Mouse (Mus musculus) brain, embryonic 14.5 days (tissue): ENCODE results near the gene Adamtsl3.

Experiments
- CTCF ChIP-seq: fragments of 200-500 bp; IDR thresholded peaks from 2 replicates; pipeline ENCODE4 v1.5.1; 2012; ENCODE audit warnings: inconsistent platforms, mild to moderate bottlenecking, moderate library complexity, borderline replicate concordance; ENCODE audit not compliant: insufficient read depth, insufficient read length; ENCODE audit errors: extremely low read depth
- POLR2A ChIP-seq: fragments of 200-500 bp; IDR thresholded peaks from 2 replicates; pipeline ENCODE4 v1.6.1; 2012; ENCODE audit warnings: mild to moderate bottlenecking, inconsistent platforms, borderline replicate concordance; ENCODE audit not compliant: poor library complexity, insufficient read depth, insufficient read length, severe bottlenecking; ENCODE audit errors: extremely low read depth

DNA sequence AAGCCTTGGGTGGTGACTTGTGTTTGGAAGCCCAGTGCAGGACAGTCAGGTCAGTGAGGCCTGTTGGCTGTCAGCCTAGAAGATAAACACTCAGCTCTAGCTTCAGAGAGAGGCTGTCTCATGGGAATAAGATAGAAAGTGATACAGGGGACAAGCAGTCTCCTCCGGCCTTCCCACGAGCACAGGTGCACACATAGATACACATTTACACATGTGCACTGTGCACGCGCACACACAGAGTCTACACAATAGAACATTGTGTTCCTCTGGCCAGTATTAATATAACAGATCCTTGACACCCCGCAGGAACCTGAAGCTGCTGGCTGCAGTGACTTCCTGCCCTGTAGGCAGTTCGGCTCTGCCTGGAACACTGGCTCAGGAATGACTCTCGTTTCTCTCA lies 44.3 kb downstream of the Adamtsl3 start:
- TF ChIP-seq POLR2A (no peak), CTCF (no peak)
